Mouse (Mus musculus) embryonic facial prominence, embryonic 15.5 days (tissue): ENCODE results near the gene Ldlrad1. TPM values are rescaled to one million over a fixed set of nuclear protein-coding genes. Genes with fewer than 3 reads are reported as not detected.

ENCODE experiments used
- ATAC-seq: fragments of 200-750 bp; cut with Nextera tagmentation; 2 replicates; pipeline ENCODE4 v1.8.0; 2017; ENCODE audit warnings: low read depth, moderate TSS enrichment; ENCODE audit not compliant: insufficient number of reproducible peaks, low FRiP score, low TSS enrichment
- H3K27ac ChIP-seq: fragments of 300-500 bp; sonication (generic); replicated peaks from 2 replicates; pipeline ENCODE4 v1.5.1; 2015; ENCODE audit warnings: mild to moderate bottlenecking, inconsistent platforms
- H3K27me3 ChIP-seq: fragments of 300-500 bp; sonication (generic); 2 replicates; pipeline ENCODE4 v1.6.1; 2015; ENCODE audit warnings: inconsistent platforms
- H3K36me3 ChIP-seq: fragments of 300-500 bp; sonication (generic); 2 replicates; pipeline ENCODE4 v1.6.1; 2015; ENCODE audit warnings: mild to moderate bottlenecking, inconsistent platforms
- H3K4me1 ChIP-seq: fragments of 300-500 bp; sonication (generic); 2 replicates; pipeline ENCODE4 v1.6.1; 2015; ENCODE audit warnings: inconsistent platforms
- H3K4me2 ChIP-seq: fragments of 300-500 bp; sonication (generic); replicated peaks from 2 replicates; pipeline ENCODE4 v1.6.1; 2015; ENCODE audit warnings: mild to moderate bottlenecking, inconsistent platforms
- H3K4me3 ChIP-seq: fragments of 300-500 bp; sonication (generic); replicated peaks from 2 replicates; pipeline ENCODE4 v1.5.1; 2015; ENCODE audit warnings: mild to moderate bottlenecking, inconsistent platforms
- H3K9ac ChIP-seq: fragments of 300-500 bp; sonication (generic); 2 replicates; pipeline ENCODE4 v1.6.1; 2015; ENCODE audit warnings: inconsistent platforms
- H3K9me3 ChIP-seq: fragments of 300-500 bp; sonication (generic); replicated peaks from 2 replicates; pipeline ENCODE4 v1.6.1; 2016; ENCODE audit warnings: inconsistent platforms
- whole genome bisulfite sequencing: fragments of 180-500 bp; shearing (Covaris S2); methylation state at CpG from one replicate; pipeline ENCODE4 v1.1.7; 2015; 5-methylcytosine and 5-hydroxymethylcytosine counted together
- polyA plus RNA-seq: library from polyadenylated mRNA; unstranded; fragments of >200 nt; fragmentation: Nextera tagmentation; extraction: Ambion mirVana; gene quantifications from 2 replicates; pipeline ENCODE4 v1.2.1, GENCODE M21; 2015

Ldlrad1 gene
- polyA plus RNA-seq, 1 experiment from 2014 or later = 0.25 TPM

- H3K9me3 ChIP-seq = no peaks in the 10 kb centered on the region
- H3K27ac ChIP-seq = no peak overlapping the region
- WGBS = 44% methylated on average over 4 of the region's 4 CpGs
- no peaks in the 10 kb centered on the region for H3K27me3 ChIP-seq
- no peak overlapping the region for H3K4me2 ChIP-seq
- H3K4me1 ChIP-seq = no peaks in the 10 kb centered on the region
- no peak for ATAC-seq
- peaks cover 8% of the 10 kb centered on the region for H3K36me3 ChIP-seq
- H3K9ac ChIP-seq = no peak overlapping the region
- no peak overlapping the region for H3K4me3 ChIP-seq
Measured at GRCm38 (mm10) chr4:107260001-107260400, 51.0 kb downstream of the Ldlrad1 start.

Other genes starting within 250 kb of the Ldlrad1 start
- 83.6 and 87.5 TPM in 2 replicates for gene Mrpl37, start 142.3 kb upstream of the Ldlrad1 start, polyA plus RNA-seq
- gene Cyb5rl, start 142.2 kb upstream of the Ldlrad1 start, polyA plus RNA-seq = 7.6 and 8.2 TPM in 2 replicates
- not detected in 2 replicates for gene Cdcp2, start 112.3 kb upstream of the Ldlrad1 start, polyA plus RNA-seq
- gene Tmem59, start 30.8 kb upstream of the Ldlrad1 start, polyA plus RNA-seq = 583 and 621 TPM in 2 replicates
- 22.5 and 24.7 TPM in 2 replicates for gene Tceanc2, start 30.1 kb upstream of the Ldlrad1 start, polyA plus RNA-seq
- gene Lrrc42, start 44.4 kb downstream of the Ldlrad1 start, polyA plus RNA-seq = 66.6 and 72.3 TPM in 2 replicates
- 41.1 and 43.9 TPM in 2 replicates for gene Hspb11, start 44.4 kb downstream of the Ldlrad1 start, polyA plus RNA-seq
- gene Dio1, start 98.0 kb downstream of the Ldlrad1 start, polyA plus RNA-seq = 0.35 and 0.89 TPM in 2 replicates
- gene Yipf1, start 105.2 kb downstream of the Ldlrad1 start, polyA plus RNA-seq = 57.3 TPM in 2 replicates
- 26.0 and 27.9 TPM in 2 replicates for gene Ndc1, start 158.6 kb downstream of the Ldlrad1 start, polyA plus RNA-seq
- 35.3 and 37.4 TPM in 2 replicates for gene Glis1, start 225.4 kb downstream of the Ldlrad1 start, polyA plus RNA-seq